Mouse (Mus musculus) liver, embryonic 16.5 days (tissue): Measurements from ENCODE around the gene Ranbp17. TPM values are rescaled to one million over a fixed set of nuclear protein-coding genes. Genes with fewer than 3 reads are reported as not detected.

Source experiments
- ATAC-seq: fragments of 200-750 bp; cut with Nextera tagmentation; 2 replicates; pipeline ENCODE4 v1.8.0; 2017; ENCODE audit warnings: low read depth, mild to moderate bottlenecking, moderate number of reproducible peaks, moderate library complexity
- H3K27ac ChIP-seq: fragments of 300-500 bp; sonication (generic); 2 replicates; pipeline ENCODE4 v1.5.1; 2014; ENCODE audit warnings: mild to moderate bottlenecking, low read length
- H3K27me3 ChIP-seq: fragments of 300-500 bp; sonication (generic); 2 replicates; pipeline ENCODE4 v1.6.1; 2014; ENCODE audit warnings: low read depth, low read length, mixed read lengths; ENCODE audit not compliant: control insufficient read depth, insufficient read depth
- H3K36me3 ChIP-seq: fragments of 300-500 bp; sonication (generic); 2 replicates; pipeline ENCODE4 v1.6.1; 2014; ENCODE audit warnings: mild to moderate bottlenecking; ENCODE audit not compliant: control insufficient read depth, insufficient read depth
- H3K4me1 ChIP-seq: fragments of 300-500 bp; sonication (generic); 2 replicates; pipeline ENCODE4 v1.6.1; 2014; ENCODE audit warnings: low read depth, low read length, mixed read lengths; ENCODE audit not compliant: control insufficient read depth
- H3K4me2 ChIP-seq: fragments of 300-500 bp; sonication (generic); 2 replicates; pipeline ENCODE4 v1.6.1; 2014; ENCODE audit warnings: low read depth, low read length, mixed read lengths
- H3K4me3 ChIP-seq: fragments of 300-500 bp; sonication (generic); 2 replicates; pipeline ENCODE4 v1.5.1; 2014; ENCODE audit warnings: low read depth, mild to moderate bottlenecking, low read length
- H3K9ac ChIP-seq: fragments of 300-500 bp; sonication (generic); 2 replicates; pipeline ENCODE4 v1.6.1; 2014; ENCODE audit warnings: low read depth, low read length
- H3K9me3 ChIP-seq: fragments of 300-500 bp; sonication (generic); replicated peaks from 2 replicates; pipeline ENCODE4 v1.6.1; 2016; ENCODE audit warnings: low read length; ENCODE audit not compliant: control insufficient read depth
- WGBS: fragments of 180-500 bp; shearing (Covaris S2); extraction: QIAGEN DNeasy Blood & Tissue Kit; methylation state at CpG from one replicate; pipeline ENCODE4 v1.1.7; 2014; ENCODE audit not compliant: insufficient replicate concordance; 5-methylcytosine and 5-hydroxymethylcytosine counted together
- polyA plus RNA-seq: library from polyadenylated mRNA; unstranded; fragments of >200 nt; fragmentation: Nextera tagmentation; extraction: Ambion mirVana; gene quantifications from 2 replicates; pipeline ENCODE4 v1.2.1, GENCODE M21; 2015

Gene Ranbp17
- polyA plus RNA-seq, 1 experiment from 2014 or later: 3.2 TPM

DNA sequence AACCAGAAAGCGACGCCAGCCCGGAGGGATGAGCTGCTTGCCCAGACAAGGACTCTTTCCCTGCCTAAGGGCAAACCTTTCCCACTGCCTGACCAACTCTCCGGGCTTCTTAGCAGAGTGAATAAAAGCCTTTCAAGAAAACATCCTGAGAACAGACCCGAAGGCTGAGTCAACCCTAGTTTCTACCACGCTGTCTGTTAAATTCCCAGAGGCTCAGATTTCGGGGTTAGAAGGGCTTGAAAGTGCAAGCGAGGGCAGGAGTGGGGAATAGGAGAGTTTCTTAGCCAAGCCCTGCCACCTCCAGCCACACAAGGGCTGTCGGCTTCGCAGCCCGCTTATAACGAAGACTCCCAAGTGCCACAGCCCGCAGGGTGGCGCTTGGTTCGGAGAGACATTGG is 314.4 kb downstream of the Ranbp17 start:
- H3K27ac ChIP-seq: no peak overlapping the region

DNA sequence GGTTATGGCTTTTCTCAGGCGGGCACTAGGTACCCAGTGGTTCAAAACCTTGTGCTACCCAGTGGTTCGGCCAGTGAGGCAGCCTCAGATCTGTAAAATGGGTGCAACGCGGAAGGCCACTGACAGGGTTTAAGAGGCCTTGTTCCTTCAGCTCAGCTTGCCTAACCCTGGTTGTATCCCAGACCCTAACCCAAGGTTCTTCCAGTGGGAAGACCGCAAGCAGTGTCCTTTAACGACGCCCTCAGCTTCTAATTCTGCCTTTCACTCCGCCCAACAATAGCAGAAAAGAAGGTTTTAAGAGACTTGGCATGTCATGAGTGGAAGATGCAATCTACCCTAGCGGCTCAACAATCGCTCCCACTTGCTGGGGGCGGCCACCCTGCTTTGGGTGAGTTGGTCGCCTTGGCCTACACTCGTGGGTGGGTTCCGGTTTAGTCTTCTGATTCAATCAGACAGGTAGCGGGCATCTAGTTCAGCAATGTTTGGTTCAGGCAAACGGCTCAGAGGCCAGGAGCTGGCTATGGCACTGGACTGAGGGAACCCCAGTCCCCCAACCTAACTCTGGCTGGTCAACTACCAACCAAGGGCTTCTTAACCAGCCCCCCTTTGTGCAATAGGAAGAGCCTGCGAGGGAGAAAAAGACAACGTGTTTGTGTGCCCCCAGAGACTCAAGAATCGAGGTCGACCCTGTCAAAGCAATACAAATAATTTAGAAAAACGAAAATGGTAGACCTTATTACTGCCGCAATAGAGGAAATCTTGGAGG is 315.0 kb downstream of the Ranbp17 start:
- peaks cover 2% of the 10 kb centered on the region for H3K4me1 ChIP-seq
- no peaks in the 10 kb centered on the region for H3K36me3 ChIP-seq
- no peak overlapping the region for H3K4me3 ChIP-seq
- no peak for ATAC-seq
- peaks cover 96% of the 10 kb centered on the region for H3K27me3 ChIP-seq
- H3K9ac ChIP-seq: no peak overlapping the region
- no peaks in the 10 kb centered on the region for H3K9me3 ChIP-seq
- no peak overlapping the region for H3K27ac ChIP-seq
- H3K4me2 ChIP-seq: no peak overlapping the region
- 20% methylated on average over 22 of the region's 22 CpGs for WGBS

More for the DNA sequence above, 314.4 kb downstream of the Ranbp17 start:
- peaks cover 96% of the 10 kb centered on the region for H3K27me3 ChIP-seq
- H3K9me3 ChIP-seq: no peaks in the 10 kb centered on the region
- no peak overlapping the region for H3K9ac ChIP-seq
- H3K4me1 ChIP-seq: peaks cover 2% of the 10 kb centered on the region
- no peak overlapping the region for H3K4me3 ChIP-seq
- ATAC-seq: no peak
- no peaks in the 10 kb centered on the region for H3K36me3 ChIP-seq
- no peak overlapping the region for H3K4me2 ChIP-seq
- WGBS: 4% methylated on average over 15 of the region's 15 CpGs

- Histone ChIP-seq H3K4me1 (peaks cover 2% of the 10 kb centered on the region; the same call in 1 of the 2 replicates), H3K4me2 (no peak overlapping the region), H3K9ac (no peak overlapping the region), H3K27ac (no peak overlapping the region), H3K36me3 (no peaks in the 10 kb centered on the region), H3K4me3 (no peak overlapping the region), H3K9me3 (no peaks in the 10 kb centered on the region), H3K27me3 (peaks cover 95% of the 10 kb centered on the region)
- no peak for ATAC-seq
- 20% methylated on average over 15 of the region's 15 CpGs for WGBS
These were observed 315.9 kb downstream of the Ranbp17 start for GRCm38 (mm10) chr11:33197673-33198072.

GRCm38 (mm10) chr11:33197133-33197514 is 316.4 kb downstream of the Ranbp17 start:
- H3K4me2 ChIP-seq: no peak overlapping the region
- H3K4me1 ChIP-seq: peaks cover 2% of the 10 kb centered on the region; the same call in 1 of the 2 replicates
- WGBS: 22% methylated on average over 13 of the region's 13 CpGs
- ATAC-seq: no peak
- H3K27me3 ChIP-seq: peaks cover 90% of the 10 kb centered on the region
- H3K36me3 ChIP-seq: no peaks in the 10 kb centered on the region
- no peak overlapping the region for H3K27ac ChIP-seq
- no peaks in the 10 kb centered on the region for H3K9me3 ChIP-seq
- H3K4me3 ChIP-seq: no peak overlapping the region
- H3K9ac ChIP-seq: no peak overlapping the region

GRCm38 (mm10) chr11:33196447-33197132 is 317.0 kb downstream of the Ranbp17 start:
- H3K9ac ChIP-seq: no peak overlapping the region
- no peak overlapping the region for H3K4me2 ChIP-seq
- no peak overlapping the region for H3K4me3 ChIP-seq
- ATAC-seq: no peak
- H3K27ac ChIP-seq: no peak overlapping the region
- WGBS: 9% methylated on average over 24 of the region's 24 CpGs
- no peaks in the 10 kb centered on the region for H3K36me3 ChIP-seq
- H3K27me3 ChIP-seq: peaks cover 85% of the 10 kb centered on the region
- H3K4me1 ChIP-seq: peaks cover 2% of the 10 kb centered on the region; the same call in 1 of the 2 replicates
- H3K9me3 ChIP-seq: no peaks in the 10 kb centered on the region

- Histone ChIP-seq H3K9ac (no peak overlapping the region), H3K27me3 (peaks cover 82% of the 10 kb centered on the region), H3K9me3 (no peaks in the 10 kb centered on the region), H3K4me1 (peaks cover 2% of the 10 kb centered on the region; the same call in 1 of the 2 replicates), H3K4me3 (no peak overlapping the region), H3K4me2 (no peak overlapping the region), H3K36me3 (no peaks in the 10 kb centered on the region), H3K27ac (no peak overlapping the region)
- 5% methylated on average over 25 of the region's 25 CpGs for WGBS
- no peak for ATAC-seq
These were observed 317.8 kb downstream of the Ranbp17 start for GRCm38 (mm10) chr11:33195531-33196446.

DNA sequence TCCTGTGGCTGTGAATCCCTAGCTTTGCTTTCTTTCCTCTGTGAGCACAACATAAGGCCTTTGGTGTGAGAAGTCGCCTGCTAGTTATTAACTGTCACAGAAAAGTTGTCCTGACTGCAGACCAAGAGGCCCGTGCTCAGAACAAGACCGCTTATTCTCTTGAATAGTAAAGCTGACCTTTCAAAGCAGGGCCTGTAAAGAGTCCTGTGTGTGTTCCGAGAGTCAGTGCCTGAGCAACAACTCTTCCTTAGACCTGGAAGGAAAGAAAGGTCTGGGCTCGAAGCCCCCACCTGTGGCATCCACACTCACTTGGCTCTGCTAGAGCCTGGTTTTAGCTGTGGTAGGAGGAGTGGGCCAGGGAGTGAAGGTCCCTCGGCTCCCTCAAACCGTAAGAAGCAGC is 318.5 kb downstream of the Ranbp17 start:
- no peak overlapping the region for H3K9ac ChIP-seq
- ATAC-seq: no peak
- no peaks in the 10 kb centered on the region for H3K9me3 ChIP-seq
- H3K4me2 ChIP-seq: no peak overlapping the region
- peaks cover 75% of the 10 kb centered on the region for H3K27me3 ChIP-seq
- no peaks in the 10 kb centered on the region for H3K4me1 ChIP-seq
- H3K4me3 ChIP-seq: no peak overlapping the region
- no peak overlapping the region for H3K27ac ChIP-seq
- H3K36me3 ChIP-seq: no peaks in the 10 kb centered on the region
- WGBS: 25% methylated on average over 7 of the region's 7 CpGs

GRCm38 (mm10) chr11:33193695-33194094 is 319.9 kb downstream of the Ranbp17 start:
- H3K4me3 ChIP-seq: no peak overlapping the region
- peaks cover 61% of the 10 kb centered on the region for H3K27me3 ChIP-seq
- 3% methylated on average over 12 of the region's 12 CpGs for WGBS

More at GRCm38 (mm10) chr11:33193695-33194094, 319.9 kb downstream of the Ranbp17 start:
- Histone ChIP-seq H3K9me3 (no peaks in the 10 kb centered on the region), H3K4me2 (no peak overlapping the region), H3K36me3 (no peaks in the 10 kb centered on the region), H3K4me1 (no peaks in the 10 kb centered on the region), H3K27ac (no peak overlapping the region), H3K9ac (no peak overlapping the region)
- no peak for ATAC-seq
